ENCODE assay signal across 8 mouse cellular contexts in the genomic region with DNA sequence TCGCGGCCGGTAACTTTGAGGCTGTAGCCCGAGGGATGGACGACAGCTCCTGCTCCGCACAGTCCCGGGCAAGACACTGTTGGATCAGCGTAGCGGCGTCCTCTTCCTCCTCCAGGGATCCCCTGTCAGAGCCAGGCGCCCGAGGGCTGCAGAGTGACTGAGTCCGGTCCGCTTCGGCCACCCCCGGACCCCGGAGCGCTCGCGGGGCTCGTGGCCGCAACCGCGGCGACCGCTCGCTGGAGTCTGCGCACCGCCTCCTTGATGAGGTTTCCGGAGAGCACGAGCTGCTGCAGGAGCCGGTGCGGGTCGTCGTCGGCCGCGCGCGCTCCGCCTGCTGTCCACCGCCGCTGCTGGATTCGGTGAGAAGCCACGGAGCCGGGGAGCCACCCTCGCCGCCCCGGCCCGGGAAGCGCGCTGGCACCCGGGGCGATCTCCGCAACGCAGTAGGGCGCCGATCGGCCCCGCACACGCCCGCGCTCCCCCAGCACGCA. TPM values are rescaled to one million over a fixed set of nuclear protein-coding genes. Genes with fewer than 3 reads are reported as not detected.
DNase-seq lines count a peak whose midpoint lies in the region; ATAC-seq and TF ChIP-seq lines count a peak whose summit lies in the region.

No protein-coding gene starts in this region.

- H3K27ac ChIP-seq in intestine, embryonic 14.5 days (ENCODE audit: low read depth) = peak overlapping the region; percentile 92
- H3K27ac ChIP-seq in limb, embryonic 14.5 days (replicated peaks; ENCODE audit: low read depth, low read length) = peak overlapping the region; percentile 81; the same call in 1 of the 2 replicates
- peak overlapping the region; percentile 95 for H3K27ac ChIP-seq in midbrain, embryonic 15.5 days
- peak overlapping the region; percentile 93 for H3K27ac ChIP-seq in stomach, embryonic 15.5 days

- H3K4me1 ChIP-seq in intestine, embryonic 14.5 days (replicated peaks; ENCODE audit: control insufficient read depth, insufficient read depth, low read length) = peaks cover 8% of the 10 kb centered on the region
- peaks cover 21% of the 10 kb centered on the region for H3K4me1 ChIP-seq in limb, embryonic 14.5 days (ENCODE audit: control insufficient read depth, insufficient read depth, low read length)
- H3K4me1 ChIP-seq in midbrain, embryonic 15.5 days = peaks cover 30% of the 10 kb centered on the region
- peaks cover 13% of the 10 kb centered on the region for H3K4me1 ChIP-seq in stomach, embryonic 15.5 days

- intact Hi-C loops in gastrocnemius, postnatal 36 days (cut with DNase I) = loop anchor here (2.0 to 5.0 kb wide), 3 partner anchors 16 to 70 kb away; partner anchors contain the start of gene Arhgap19

- WGBS in intestine, embryonic 14.5 days = under 1% methylated on average over 64 of the region's 64 CpGs
- 2% methylated on average over 45 of the region's 64 CpGs for WGBS in limb, embryonic 14.5 days
- WGBS in midbrain, embryonic 15.5 days = under 1% methylated on average over 63 of the region's 64 CpGs
- under 1% methylated on average over 60 of the region's 64 CpGs for WGBS in stomach, embryonic 15.5 days

- DNase-seq in layer of hippocampus, adult 11-12 months (ENCODE audit: low spot score) = peak; percentile 24
- no peak for DNase-seq in layer of hippocampus, adult 9-10 months (ENCODE audit: low spot score)
- peak; percentile 48 to 55 for DNase-seq in cerebellum, postnatal 36 days
- peak; percentile 24 to 37 for DNase-seq in gastrocnemius, postnatal 36 days
- peak; percentile 78 for DNase-seq in intestine, embryonic 14.5 days (ENCODE audit: low spot score)
- DNase-seq in limb, embryonic 14.5 days (ENCODE audit: low spot score) = no peak

- no peaks in the 10 kb centered on the region for H3K36me3 ChIP-seq in intestine, embryonic 14.5 days (ENCODE audit: control insufficient read depth, insufficient read depth, low read length)
- H3K36me3 ChIP-seq in limb, embryonic 14.5 days (ENCODE audit: control insufficient read depth, insufficient read depth, low read length) = no peaks in the 10 kb centered on the region
- no peaks in the 10 kb centered on the region for H3K36me3 ChIP-seq in midbrain, embryonic 15.5 days (replicated peaks)
- no peaks in the 10 kb centered on the region for H3K36me3 ChIP-seq in stomach, embryonic 15.5 days

- ATAC-seq in intestine, embryonic 14.5 days (replicated peaks; ENCODE audit: low FRiP score, low TSS enrichment, low read depth) = peak; percentile 12; the same call in 1 of the 2 replicates
- no peak for ATAC-seq in limb, embryonic 14.5 days (ENCODE audit: low FRiP score, low read depth)
- ATAC-seq in midbrain, embryonic 15.5 days (replicated peaks) = peak; percentile 11
- ATAC-seq in stomach, embryonic 15.5 days (ENCODE audit: insufficient read depth, low FRiP score, low read depth) = peak; percentile 15; the same call in 1 of the 2 replicates

- TF ChIP-seq POLR2A in limb, embryonic 14.5 days (IDR thresholded peaks at IDR 0.05; ENCODE audit: borderline replicate concordance, extremely low read depth, insufficient read depth, insufficient read length) = no peak

- H3K4me2 ChIP-seq in intestine, embryonic 14.5 days (ENCODE audit: low read length) = peak overlapping the region; percentile 91
- peak overlapping the region; percentile 91 for H3K4me2 ChIP-seq in limb, embryonic 14.5 days (replicated peaks; ENCODE audit: low read depth, low read length, severe bottlenecking)
- H3K4me2 ChIP-seq in midbrain, embryonic 15.5 days = peak overlapping the region; percentile 74
- H3K4me2 ChIP-seq in stomach, embryonic 15.5 days = peak overlapping the region; percentile 99

- no peaks in the 10 kb centered on the region for H3K27me3 ChIP-seq in intestine, embryonic 14.5 days (replicated peaks; ENCODE audit: control insufficient read depth, insufficient read depth, low read length)
- H3K27me3 ChIP-seq in limb, embryonic 14.5 days (ENCODE audit: control insufficient read depth, insufficient read depth, low read length) = peaks cover 10% of the 10 kb centered on the region; the same call in 1 of the 2 replicates
- no peaks in the 10 kb centered on the region for H3K27me3 ChIP-seq in midbrain, embryonic 15.5 days (replicated peaks)
- H3K27me3 ChIP-seq in stomach, embryonic 15.5 days (replicated peaks) = no peaks in the 10 kb centered on the region

- H3K9me3 ChIP-seq in intestine, embryonic 14.5 days (ENCODE audit: control insufficient read depth, low read length) = no peaks in the 10 kb centered on the region
- no peaks in the 10 kb centered on the region for H3K9me3 ChIP-seq in limb, embryonic 14.5 days (ENCODE audit: control insufficient read depth, low read length)
- no peaks in the 10 kb centered on the region for H3K9me3 ChIP-seq in midbrain, embryonic 15.5 days
- H3K9me3 ChIP-seq in stomach, embryonic 15.5 days = no peaks in the 10 kb centered on the region

- peak overlapping the region; percentile 74 for H3K9ac ChIP-seq in intestine, embryonic 14.5 days (ENCODE audit: low read length)
- H3K9ac ChIP-seq in limb, embryonic 14.5 days (ENCODE audit: low read depth, low read length, severe bottlenecking) = peak overlapping the region; percentile 59
- H3K9ac ChIP-seq in midbrain, embryonic 15.5 days = peak overlapping the region; percentile 59
- peak overlapping the region; percentile 74 for H3K9ac ChIP-seq in stomach, embryonic 15.5 days

- peak overlapping the region; percentile 67 for H3K4me3 ChIP-seq in intestine, embryonic 14.5 days (ENCODE audit: low read depth, low read length)
- H3K4me3 ChIP-seq in limb, embryonic 14.5 days (replicated peaks; ENCODE audit: low read length) = peak overlapping the region; percentile 68
- peak overlapping the region; percentile 73 for H3K4me3 ChIP-seq in midbrain, embryonic 15.5 days
- peak overlapping the region; percentile 79 for H3K4me3 ChIP-seq in stomach, embryonic 15.5 days (replicated peaks)

RNA-seq across cellular contexts. Expression of gene Frat2, which starts 0.8 kb away (rescaled TPM):
- 10 to 100 TPM; 13.9 to 18.5 TPM for total RNA-seq in gastrocnemius, postnatal 36 days (2021)
- 6.4 and 6.5 TPM in 2 replicates for polyA plus RNA-seq in intestine, embryonic 14.5 days (2014; fragmentation: Nextera tagmentation; extraction: Ambion mirVana)
- 3.6 and 4.7 TPM in 2 replicates for polyA plus RNA-seq in limb, embryonic 14.5 days (2012; rRNA removed)
- polyA plus RNA-seq in limb, embryonic 14.5 days (2014; fragmentation: Nextera tagmentation; extraction: Ambion mirVana) = 1.9 and 3.2 TPM in 2 replicates
- 9.5 and 9.7 TPM in 2 replicates for polyA plus RNA-seq in midbrain, embryonic 15.5 days (2015; fragmentation: Nextera tagmentation; extraction: Ambion mirVana)
- polyA plus RNA-seq in stomach, embryonic 15.5 days (2015; fragmentation: Nextera tagmentation; extraction: Ambion mirVana) = 6.9 and 9.0 TPM in 2 replicates

RNA-seq across cellular contexts. Expression of gene Frat1, which starts 17.4 kb away (rescaled TPM):
- 1 to 10 TPM; 5.3 to 7.3 TPM for total RNA-seq in gastrocnemius, postnatal 36 days (2021)
- 13.3 and 15.4 TPM in 2 replicates for polyA plus RNA-seq in intestine, embryonic 14.5 days (2014; fragmentation: Nextera tagmentation; extraction: Ambion mirVana)
- 1.5 and 1.9 TPM in 2 replicates for polyA plus RNA-seq in limb, embryonic 14.5 days (2012; rRNA removed)
- polyA plus RNA-seq in limb, embryonic 14.5 days (2014; fragmentation: Nextera tagmentation; extraction: Ambion mirVana) = 4.6 and 4.9 TPM in 2 replicates
- polyA plus RNA-seq in midbrain, embryonic 15.5 days (2015; fragmentation: Nextera tagmentation; extraction: Ambion mirVana) = 30.1 and 30.9 TPM in 2 replicates
- polyA plus RNA-seq in stomach, embryonic 15.5 days (2015; fragmentation: Nextera tagmentation; extraction: Ambion mirVana) = 12.3 and 14.1 TPM in 2 replicates

RNA-seq across cellular contexts. Expression of gene Arhgap19, which starts 45.3 kb away (rescaled TPM):
- total RNA-seq in gastrocnemius, postnatal 36 days (2021) = 1 to 10 TPM; 6.4 to 6.6 TPM
- polyA plus RNA-seq in intestine, embryonic 14.5 days (2014; fragmentation: Nextera tagmentation; extraction: Ambion mirVana) = 25.5 and 29.0 TPM in 2 replicates
- polyA plus RNA-seq in limb, embryonic 14.5 days (2012; rRNA removed) = 19.7 and 19.9 TPM in 2 replicates
- polyA plus RNA-seq in limb, embryonic 14.5 days (2014; fragmentation: Nextera tagmentation; extraction: Ambion mirVana) = 18.8 and 19.1 TPM in 2 replicates
- 5.2 and 6.2 TPM in 2 replicates for polyA plus RNA-seq in midbrain, embryonic 15.5 days (2015; fragmentation: Nextera tagmentation; extraction: Ambion mirVana)
- polyA plus RNA-seq in stomach, embryonic 15.5 days (2015; fragmentation: Nextera tagmentation; extraction: Ambion mirVana) = 19.1 and 20.8 TPM in 2 replicates

RNA-seq across cellular contexts. Expression of gene Rrp12, which starts 48.8 kb away (rescaled TPM):
- 10 to 100 TPM; 30.0 to 31.6 TPM for total RNA-seq in gastrocnemius, postnatal 36 days (2021)
- polyA plus RNA-seq in intestine, embryonic 14.5 days (2014; fragmentation: Nextera tagmentation; extraction: Ambion mirVana) = 16.2 and 16.3 TPM in 2 replicates
- polyA plus RNA-seq in limb, embryonic 14.5 days (2012; rRNA removed) = 13.9 and 15.0 TPM in 2 replicates
- 13.2 TPM in 2 replicates for polyA plus RNA-seq in limb, embryonic 14.5 days (2014; fragmentation: Nextera tagmentation; extraction: Ambion mirVana)
- polyA plus RNA-seq in midbrain, embryonic 15.5 days (2015; fragmentation: Nextera tagmentation; extraction: Ambion mirVana) = 16.7 and 18.5 TPM in 2 replicates
- 13.7 and 14.2 TPM in 2 replicates for polyA plus RNA-seq in stomach, embryonic 15.5 days (2015; fragmentation: Nextera tagmentation; extraction: Ambion mirVana)

Comparison
In these comparisons a context has a peak if more than half of its experiments do, and no peak if none do; other contexts are left out.
1. DNase-seq: peak in layer of hippocampus, adult 11-12 months (single experiment), cerebellum, postnatal 36 days (2 of 2), gastrocnemius, postnatal 36 days (2 of 2) and intestine, embryonic 14.5 days (single experiment); none in layer of hippocampus, adult 9-10 months (single experiment) and limb, embryonic 14.5 days (single experiment).
2. Peak in every context shown above with its lines, with median percentiles within 50 percentile points of each other: H3K27ac ChIP-seq, H3K4me2 ChIP-seq, H3K4me3 ChIP-seq and H3K9ac ChIP-seq.